Mouse (Mus musculus) T-helper 1 cell (primary cell): ENCODE results near the gene Chst4.
"Not testable (repeated sequence)": the region's sequence is repeated elsewhere in the genome, so short reads cannot be mapped to it uniquely, and the experiment has no call there.

Source experiments
- in situ Hi-C: fragments of 300-600 bp; cut with MboI, MseI; formaldehyde crosslinking; loops from one replicate; pipeline ENCODE4 v1.15.1; 2025; ENCODE audit warnings: high pct_unique_total_duplicates

Chst4 gene

DNA sequence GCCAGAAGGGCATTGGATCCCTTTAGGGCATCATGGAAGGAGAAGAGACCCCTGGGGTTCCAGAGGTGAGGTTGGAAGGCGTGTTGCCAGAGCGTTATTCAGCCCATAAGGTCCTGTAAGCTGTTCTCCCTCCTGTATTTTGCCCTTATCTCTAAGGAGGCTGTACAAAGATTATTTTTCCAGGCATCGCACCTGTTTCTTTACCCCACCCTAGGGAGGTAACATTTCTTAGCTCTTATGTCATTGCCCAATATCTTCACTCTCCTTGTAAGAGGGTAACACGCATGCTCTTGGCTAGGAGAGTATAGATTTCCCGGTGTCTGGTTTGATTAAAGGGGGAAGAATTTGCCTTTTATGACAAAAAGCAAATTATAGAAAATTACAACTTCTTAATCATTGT lies at the start of gene Chst4:
Gene Chst4 (minus strand): TSS at position 82 of the 400 bp plus-strand sequence.
- in situ Hi-C loops: no loop called here

DNA sequence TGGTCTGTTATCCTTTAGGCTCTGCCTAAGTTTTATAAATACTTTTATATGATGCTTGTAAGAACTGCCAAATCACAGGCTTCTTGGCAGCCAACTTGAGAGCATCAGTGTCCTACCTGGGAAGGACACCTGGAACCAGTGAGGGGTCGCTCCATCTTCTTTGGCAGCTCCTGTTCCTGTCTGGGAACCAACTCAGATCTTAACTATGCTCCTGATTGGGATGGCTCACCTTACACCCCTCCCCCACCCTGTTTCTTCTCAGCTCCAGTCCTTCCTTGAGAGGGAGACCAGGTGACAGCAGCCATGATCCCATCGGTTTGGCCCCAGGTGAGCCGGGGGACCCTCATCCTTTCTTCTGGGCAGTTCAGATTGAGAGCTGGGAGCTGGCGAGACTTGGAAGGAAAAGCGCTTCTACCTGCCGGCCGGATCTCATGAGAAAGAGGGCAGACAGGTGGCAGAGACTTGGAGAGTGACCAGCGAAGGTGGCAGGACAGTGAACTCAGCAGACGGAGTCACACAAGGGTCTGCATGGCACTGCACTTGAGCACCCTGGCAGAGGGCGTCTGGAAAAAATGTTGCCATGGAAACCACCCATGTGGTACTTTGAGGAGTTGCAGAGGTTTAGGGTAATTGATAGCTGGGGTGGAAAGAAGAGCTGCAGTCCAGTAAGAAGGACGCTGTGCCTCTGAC lies 43.0 kb upstream of the Chst4 start:
- in situ Hi-C loops: no loop called here

DNA sequence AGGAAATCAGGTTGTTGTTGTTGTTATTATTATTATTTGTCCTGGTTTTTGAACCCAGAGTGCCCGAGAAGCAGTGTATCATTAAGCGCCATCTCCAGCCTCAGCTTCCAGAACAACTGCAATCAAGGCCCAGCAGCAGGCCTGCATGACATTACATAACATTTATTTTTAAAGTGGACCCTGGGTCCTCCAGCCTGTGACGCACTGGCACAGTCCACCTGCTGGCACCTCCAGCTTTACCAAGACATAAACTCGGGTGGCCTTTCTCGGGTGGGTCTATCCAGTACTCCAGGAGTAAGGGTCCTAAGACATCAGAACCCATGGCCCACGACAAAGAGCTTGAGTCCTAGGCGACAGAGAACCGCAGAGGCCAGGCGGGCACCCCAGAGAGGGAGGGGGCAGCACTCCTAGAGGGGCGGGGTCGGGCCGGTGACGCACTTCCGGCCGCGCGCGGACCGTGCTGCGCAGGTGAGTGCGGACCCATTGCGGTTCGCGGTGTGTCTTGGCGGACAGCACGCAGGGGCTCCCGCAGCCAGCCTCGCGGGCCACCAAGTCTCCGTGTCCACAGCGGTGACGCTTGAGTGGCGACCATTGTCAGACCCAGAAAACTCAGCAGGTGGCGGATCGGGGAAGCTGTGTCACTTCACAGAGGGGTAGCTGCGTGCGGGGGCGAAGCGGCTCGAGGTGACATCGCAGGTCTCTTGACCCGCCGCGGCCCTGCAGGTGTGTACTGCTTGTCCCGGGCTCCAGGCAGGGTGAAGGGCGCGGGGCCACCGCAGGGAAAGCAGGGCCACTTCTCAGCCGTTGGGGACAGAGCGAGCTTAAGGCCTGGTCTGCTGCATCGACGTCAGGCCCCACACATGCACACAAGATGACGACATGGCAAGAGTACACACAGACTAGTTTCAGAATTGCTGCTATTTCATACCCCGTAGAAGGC lies 40.0 kb upstream of the Chst4 start, which contains the start of gene Zfp612:
Gene Zfp612 (plus strand): TSS at position 465 of the 940 bp plus-strand sequence.
- in situ Hi-C loops: no loop called here

DNA sequence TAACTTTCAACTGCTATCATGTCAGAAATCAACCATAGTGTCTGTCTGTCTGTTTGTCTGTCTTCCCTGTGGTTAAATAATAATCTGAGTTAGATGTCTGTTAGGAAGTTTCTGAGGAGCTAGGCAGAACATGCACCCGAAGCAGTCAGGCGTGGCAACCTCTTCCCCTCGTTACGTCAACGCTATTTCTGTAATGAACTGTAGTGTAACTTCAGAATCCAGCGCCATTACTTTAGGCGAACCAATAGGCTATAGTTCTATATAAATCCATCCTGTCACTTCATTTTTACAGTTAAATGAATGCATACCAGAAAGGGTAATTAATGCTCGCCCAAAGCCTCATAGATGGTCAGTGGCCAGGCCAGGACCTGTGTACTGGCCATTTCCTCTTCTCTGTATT lies 35.0 kb upstream of the Chst4 start:
- in situ Hi-C loops: loop anchor here (5.0 kb wide), 1 partner anchor 102 kb away; no protein-coding TSS in a partner anchor

DNA sequence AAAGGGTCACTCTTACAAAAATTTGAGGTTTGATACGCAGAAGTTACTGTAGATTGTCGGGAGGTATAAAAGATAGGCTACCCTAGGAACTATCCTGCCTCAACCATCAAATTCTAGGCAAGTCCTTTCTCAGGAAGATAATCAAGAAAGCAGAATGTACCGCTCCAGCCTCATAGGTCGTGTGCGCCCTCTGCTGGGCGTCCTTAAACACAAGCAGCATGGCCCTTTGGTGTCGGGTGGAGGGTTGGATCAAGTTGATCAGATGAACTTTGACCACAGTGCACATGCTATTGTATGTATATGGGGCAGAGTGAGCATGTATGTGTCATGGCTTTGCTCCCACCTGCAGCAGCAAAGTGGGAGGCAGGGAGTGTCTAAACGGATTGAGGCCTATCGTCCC lies 32.1 kb upstream of the Chst4 start:
- in situ Hi-C loops: loop anchor here (5.0 kb wide), 1 partner anchor 99 kb away; no protein-coding TSS in a partner anchor

DNA sequence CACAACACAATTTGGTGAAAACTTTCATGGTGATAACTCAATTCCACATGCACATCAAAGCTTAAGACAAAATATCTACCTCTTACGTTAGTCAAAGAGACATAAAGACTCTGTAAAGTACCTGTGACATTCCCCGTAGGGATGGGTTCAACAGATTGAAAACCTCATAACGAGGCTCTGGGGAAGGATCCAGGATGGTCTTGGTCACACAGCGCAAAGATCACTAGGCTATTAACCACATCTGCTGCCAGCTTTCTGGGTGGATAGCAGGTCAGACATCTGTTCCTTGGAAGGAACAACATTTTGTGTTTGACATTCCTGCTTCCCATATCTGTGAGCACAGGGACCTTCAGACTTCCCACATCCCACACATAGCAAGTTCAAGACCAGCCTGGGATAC lies 30.2 kb upstream of the Chst4 start:
- in situ Hi-C loops: loop anchor here (5.0 kb wide), 1 partner anchor 97 kb away; no protein-coding TSS in a partner anchor

DNA sequence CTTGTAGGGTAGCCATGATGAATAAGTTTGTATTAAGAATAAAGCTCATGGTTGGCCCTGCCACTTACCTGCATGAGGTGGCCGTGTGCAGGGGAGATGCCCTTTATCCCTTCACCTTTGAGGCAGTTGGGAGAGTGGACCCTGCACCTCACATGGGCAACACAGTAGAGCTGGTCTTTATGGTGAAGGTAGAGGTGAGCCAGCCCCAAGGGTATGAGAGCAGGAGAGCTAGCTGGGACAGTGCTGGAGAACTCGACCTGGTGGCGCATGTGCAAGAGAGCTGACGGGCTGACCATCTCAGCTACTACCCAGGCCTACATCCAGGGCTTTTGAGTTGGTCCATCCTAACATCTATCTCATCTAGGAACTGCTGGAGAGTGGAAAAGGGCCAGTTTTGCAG lies 26.1 kb upstream of the Chst4 start:
- in situ Hi-C loops: no loop called here

DNA sequence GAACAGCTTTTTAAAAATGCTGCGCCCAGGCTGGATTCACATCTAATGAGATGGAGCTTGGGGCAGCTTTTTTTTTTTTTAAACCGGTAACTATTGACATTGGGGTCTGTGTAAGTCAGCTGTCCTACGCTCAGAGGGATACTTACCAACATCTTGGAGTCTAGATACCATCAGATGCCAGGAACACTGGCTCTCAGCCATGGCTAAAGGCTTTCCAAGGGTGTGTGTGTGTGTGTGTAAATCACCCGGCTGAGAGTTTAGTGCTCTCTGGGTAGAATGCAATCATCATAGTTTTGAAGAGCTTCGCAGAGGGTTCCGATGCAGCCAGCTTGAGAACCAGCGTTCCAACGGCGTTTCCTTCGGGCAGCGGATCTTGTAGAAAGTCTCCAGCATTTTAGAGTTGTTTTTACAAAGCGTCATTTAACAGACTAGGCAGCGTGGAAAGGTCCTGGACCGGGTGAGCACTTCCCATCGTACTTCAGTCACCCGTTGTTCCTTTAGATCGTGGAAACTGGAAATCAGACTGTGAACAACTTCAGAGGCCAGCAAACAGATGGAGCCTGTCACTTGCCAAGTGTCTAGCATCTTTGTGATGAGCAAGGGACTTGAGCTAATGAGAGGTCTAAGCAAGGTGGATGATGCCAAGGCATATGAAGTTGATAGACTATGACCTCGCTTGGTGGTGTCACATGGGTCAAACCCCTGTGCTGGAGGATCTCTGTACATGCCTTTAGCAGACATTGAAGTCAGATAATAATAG lies 25.2 kb upstream of the Chst4 start:
- in situ Hi-C loops: no loop called here

DNA sequence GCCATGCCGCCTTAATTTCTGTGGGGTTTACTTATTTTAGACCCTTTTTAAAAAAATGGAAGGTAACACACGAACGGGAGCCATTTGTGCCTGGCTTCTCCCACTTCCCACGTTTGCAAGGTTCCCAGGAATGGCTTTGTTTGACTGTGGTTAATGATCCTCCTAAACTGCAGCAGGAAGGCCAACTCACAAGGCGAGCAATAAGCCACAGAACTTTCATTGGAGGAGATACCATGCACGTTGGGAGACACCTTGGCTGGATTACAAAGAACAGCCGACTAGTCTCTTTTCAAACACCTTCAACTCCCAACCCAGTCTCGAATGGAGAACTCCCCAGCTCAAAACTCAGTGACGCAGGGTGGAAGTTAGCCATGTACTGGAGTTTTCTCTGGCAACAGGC lies 24.6 kb upstream of the Chst4 start:
- in situ Hi-C loops: no loop called here

DNA sequence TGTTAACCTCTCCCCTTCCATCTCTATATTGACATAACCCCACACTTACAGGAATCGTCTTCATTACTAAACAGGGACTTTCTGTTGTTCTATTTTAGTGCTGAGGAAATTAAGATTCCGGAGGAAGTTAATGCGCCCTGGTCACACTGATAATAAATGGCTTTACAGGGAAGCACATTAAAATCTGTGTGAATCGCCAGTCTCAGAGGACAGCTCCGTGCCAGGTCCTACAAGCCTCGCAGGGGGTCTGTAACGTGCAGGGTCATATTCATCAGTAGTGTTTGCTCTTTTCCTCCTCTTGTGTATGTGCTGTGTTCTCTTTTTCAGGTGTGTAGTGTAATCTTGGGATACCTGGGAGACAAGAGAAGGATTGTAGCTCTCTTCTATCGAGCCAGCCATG lies 18.7 kb upstream of the Chst4 start:
- in situ Hi-C loops: no loop called here

DNA sequence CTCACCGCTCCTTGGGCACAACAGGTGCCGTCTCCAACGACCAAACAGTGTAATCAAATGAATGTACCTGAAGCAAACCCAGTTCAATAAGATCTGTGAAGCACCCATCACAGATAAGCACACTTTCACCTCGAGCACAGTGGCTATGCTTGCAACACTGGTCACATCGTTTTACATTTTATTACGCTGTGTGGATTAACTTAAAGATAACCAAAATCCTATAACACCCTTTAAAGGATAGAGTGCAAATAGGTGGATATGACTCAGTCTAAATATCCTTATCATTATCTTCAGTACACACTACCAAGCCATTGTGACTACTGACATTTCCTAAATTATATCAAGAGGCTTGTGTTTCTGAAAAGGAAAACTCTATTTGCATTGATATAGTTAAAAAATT lies 11.7 kb upstream of the Chst4 start:
- in situ Hi-C loops: no loop called here

DNA sequence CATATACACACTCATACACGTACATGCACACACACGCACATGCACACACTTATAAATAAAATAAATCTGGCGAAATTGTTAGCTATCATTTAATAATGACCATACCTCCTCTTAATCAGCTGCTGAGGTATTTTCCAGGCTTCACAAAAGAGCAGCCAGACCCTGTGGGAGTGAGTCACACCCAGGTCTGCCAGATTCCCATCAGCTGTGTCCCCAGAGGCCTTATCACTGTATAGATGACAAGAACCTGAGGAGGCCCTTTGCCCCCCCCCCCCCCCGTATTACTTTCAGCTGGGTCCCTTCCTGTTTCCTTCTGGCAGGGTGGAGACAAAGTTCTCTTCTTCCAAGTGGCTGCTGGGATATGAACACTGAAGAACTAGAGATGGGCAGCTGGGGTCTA lies 969 bp upstream of the Chst4 start:
- in situ Hi-C loops: no loop called here

DNA sequence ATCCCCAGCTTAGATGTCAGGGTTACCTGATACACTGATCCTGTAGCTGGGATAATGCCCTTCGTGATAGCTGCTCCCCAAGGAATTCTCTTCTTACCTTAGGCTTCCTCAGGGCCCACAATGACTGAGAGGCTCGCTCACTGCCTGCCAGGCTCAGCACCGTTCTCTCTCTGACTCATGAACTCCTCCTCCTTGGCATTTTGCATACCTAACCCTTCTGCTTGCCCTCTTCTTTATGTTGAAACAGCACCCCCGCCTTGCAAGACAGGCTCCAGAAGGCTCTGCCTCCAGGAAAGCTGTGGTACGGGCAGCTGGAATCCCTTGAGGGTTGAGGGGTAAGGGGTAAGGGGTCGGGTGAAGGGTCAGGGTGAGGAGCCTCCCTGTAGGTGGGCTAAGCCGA lies 324 bp downstream of the Chst4 start:
- in situ Hi-C loops: no loop called here

DNA sequence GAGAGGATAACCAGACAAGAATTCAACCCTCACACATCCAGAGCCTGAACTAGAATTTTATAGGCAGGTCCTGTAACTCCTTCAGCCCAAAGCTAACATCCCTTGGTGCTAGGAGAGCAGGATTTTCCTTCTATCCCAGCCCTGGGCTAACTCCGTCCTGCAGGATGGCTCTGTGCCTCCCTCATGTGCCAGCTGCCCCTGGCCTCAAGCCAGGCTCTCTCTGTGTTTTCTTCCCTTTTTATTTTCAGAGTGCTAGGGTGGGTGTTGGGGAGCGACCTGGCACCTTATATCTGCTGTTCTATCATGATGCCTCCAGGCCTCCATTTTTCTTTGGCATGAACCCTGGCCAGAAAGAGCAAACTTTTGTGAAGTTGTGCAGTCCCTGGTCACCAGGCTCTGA lies 3.4 kb downstream of the Chst4 start:
- in situ Hi-C loops: no loop called here

DNA sequence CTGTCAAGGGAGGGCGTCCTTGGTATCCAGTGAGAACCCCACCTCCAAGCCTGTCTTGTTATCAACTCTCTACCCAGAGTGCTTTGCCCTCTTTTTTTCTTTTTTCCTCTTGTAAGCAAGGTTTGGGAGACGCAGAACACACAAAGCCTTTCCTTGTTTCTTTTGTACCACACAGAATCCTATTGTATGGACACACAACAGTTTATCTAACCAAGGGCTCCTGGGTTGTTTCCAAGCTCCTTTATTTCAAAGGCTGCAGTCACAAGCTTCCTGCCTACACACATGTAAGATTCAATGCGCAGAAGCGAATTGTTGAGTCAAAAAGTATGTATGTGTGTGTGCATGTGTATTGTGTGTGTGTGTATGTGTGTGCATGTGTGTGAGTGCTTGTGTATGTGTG lies 5.2 kb downstream of the Chst4 start:
- in situ Hi-C loops: no loop called here

DNA sequence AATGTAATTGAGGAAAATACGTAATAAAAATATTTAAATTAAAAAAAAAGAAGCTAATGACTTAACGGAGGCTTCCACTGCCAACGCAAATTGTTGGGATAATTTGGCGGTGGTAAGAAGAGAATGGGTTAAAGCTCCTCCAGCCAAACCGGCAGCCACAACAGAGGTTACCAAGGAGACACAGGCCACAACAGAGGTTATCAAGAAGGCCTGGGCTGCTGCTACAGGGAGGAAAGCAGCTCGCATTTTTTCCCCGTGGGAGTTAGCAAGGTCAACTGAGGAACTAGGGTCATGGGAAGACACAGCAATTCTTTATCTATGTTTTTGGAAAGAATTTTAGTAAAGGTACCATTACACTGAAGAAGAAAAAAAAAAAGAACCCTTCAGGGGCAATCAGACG lies 5.8 kb downstream of the Chst4 start:
- in situ Hi-C loops: not testable (repeated sequence)

DNA sequence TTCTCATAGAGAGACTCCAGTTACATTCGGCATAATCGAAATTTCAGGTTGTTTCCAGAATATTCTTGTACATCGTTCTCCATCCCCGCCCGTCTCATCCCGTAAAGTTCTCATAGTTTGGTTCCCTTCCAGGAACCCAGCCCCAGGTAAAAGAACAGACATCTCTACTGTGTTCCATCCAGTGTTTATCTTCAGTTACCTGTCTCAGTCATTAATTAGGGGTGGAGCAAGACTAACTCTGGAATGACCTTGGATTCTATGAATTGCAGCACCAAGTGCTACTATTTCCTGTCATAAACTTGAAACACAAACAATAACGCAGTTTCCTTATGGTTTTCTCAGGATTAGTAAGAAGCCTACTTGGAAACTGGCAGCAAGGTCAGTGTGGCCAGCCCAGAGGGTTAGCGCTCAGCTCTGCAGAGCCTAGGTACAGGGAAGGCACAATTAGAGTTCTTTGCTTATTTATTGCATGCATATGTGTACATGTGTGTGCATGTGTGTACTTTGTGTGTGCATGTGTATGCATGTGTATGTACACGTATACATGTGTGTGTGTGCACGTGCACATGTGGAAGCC lies 16.7 kb downstream of the Chst4 start:
- in situ Hi-C loops: no loop called here

DNA sequence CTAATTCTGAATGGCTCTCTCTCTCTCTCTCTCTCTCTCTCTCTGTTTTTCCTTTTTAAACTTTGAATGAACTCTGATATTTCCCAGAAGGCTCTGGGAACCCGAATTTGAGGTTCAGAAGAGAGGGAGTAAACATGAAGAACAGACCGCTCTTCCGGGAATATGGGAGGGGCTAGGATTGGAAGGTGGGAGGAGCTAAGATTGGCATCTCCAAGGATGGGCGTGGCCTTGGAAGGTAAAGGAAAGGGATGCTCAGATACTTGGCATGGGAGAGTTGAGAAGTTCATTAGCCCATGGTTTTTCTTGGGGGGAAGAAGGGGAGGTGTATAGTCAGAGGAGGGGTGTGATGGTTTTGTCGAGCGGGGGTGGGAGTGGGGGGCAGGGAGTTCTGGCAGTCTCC lies 17.5 kb downstream of the Chst4 start:
- in situ Hi-C loops: no loop called here

DNA sequence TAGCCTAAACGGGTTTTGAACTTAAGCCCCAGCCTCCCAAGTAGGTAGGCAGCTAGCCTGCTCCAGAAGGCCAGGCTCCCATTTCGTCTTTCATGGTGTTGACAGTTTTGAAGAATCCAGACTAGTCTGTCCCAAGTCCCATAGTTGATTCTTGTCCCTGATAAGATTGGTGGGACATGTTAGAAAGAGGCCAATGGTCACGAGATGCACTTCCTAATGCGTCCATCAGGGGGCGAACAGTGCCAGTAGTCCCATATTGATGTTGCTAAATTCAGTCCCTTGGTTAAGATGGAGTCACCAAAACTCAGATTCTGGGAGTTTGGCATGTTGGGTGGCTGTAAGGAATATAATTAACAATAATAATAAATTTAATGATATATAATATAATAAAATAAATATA lies 28.7 kb downstream of the Chst4 start:
- in situ Hi-C loops: no loop called here

DNA sequence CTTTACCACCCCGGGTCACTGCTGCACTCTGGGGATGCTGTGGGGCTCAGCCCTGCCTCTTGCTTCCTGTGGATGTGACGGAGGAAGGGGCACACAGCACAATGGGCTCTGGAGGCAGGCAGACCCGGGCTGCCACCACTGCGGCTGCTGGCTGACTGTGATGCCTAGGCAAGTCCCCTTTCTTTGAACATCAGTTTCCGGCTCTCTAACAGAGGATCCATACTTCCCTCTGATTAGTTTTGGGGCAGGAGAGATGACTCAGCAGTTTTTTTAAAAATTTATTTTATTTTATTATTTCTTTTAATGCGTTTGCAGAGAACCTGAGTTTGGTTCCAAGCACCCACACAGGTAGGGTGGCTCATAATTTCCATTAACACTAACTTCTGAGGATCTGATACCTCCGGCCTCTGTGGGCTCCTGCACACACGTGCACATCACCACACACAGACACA lies 30.5 kb downstream of the Chst4 start:
- in situ Hi-C loops: no loop called here

DNA sequence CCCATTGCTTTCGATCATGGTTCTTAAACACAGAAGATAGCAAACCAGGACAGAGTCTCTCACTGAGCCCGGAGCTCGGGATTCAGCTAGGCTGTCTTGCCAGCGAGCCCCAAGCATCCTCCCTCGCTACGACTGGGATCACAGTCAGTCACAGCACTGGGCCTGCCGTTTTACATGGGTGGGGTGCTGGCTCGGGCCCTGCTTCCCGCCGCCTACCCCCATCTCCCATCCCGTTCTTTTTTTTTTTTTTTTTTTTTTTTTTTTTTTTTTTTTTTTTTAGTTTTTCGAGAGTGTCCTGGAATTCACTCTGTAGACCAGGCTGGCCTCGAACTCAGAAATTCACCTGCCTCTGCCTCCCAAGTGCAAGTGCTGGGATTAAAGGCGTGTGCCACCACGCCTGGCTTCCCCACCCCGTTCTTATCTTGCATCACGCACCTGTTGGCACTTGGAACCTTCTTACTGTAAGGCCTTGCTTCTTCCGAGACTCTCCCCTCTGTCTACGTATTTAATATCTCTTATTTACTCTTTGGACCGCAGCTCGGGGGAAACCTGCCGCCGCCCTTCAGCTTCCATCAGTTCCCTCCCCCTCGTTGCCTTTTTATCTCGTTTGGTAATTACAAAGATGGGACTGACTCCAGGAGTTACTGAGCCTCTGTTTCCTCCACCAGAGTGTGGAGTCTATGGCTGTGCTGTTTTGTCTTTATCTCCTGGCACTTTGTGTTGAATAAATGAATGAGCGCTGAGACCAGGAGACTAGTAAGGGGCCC lies 31.1 kb downstream of the Chst4 start:
- in situ Hi-C loops: no loop called here
